24 mouse cellular contexts compared by ENCODE assay signal in the genomic region with DNA sequence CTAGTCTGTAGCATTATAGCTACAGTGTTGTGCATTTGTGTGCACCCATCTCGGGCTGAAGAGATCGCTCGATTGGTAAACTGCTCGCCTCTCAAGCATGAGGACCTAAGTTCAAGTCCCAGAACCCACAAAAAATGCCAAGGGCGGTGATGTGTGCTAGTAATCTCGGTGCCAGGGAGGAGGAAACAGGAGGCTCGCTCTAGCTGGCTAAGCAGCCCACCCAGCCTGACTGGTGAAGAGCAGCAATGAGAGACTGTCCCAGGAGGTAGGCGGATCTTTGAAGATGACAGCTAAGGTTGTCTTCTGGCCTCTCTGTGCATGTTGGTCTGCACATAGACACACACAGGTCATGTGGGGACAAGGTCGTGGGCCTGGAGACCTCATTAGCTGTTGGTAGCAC.
"Had no signal": no experiment of that assay in that cellular context is flagged by ENCODE, and none has a peak within 500 bp of the region (broad histone marks: within the 10 kb centered on the region; RNA-seq: fewer than 3 reads in every experiment).

No protein-coding gene starts in this region.

- H3K27me3 ChIP-seq: hindbrain, embryonic 13.5 days; hindbrain, embryonic 15.5 days; intestine, embryonic 15.5 days; limb, embryonic 12.5 days; liver, embryonic 13.5 days; liver, embryonic 15.5 days had no signal

- DNase-seq: gastrocnemius, adult 2 months; gastrocnemius, postnatal 10 days; gastrocnemius, postnatal 25 days; heart, adult 2 months; heart, postnatal 14 days; heart, postnatal 36 days; kidney, adult 18-20 months; kidney, adult 8-10 months; kidney, postnatal 10 days; kidney, postnatal 4 days; liver; liver, embryonic 13.5 days had no signal

- H3K4me3 ChIP-seq: gastrocnemius, adult 2 months; heart, adult 2 months; heart, embryonic 13.5 days; heart, embryonic 15.5 days; hindbrain, embryonic 13.5 days; hindbrain, embryonic 15.5 days; intestine, embryonic 15.5 days; layer of hippocampus, adult 2 months; limb, embryonic 10.5 days; limb, embryonic 12.5 days; liver, embryonic 13.5 days; liver, embryonic 15.5 days had no signal

- H3K4me1 ChIP-seq: heart, embryonic 15.5 days; intestine, embryonic 15.5 days; liver, embryonic 15.5 days had no signal

- H3K36me3 ChIP-seq: heart, embryonic 15.5 days; hindbrain, embryonic 15.5 days; intestine, embryonic 15.5 days; liver, embryonic 13.5 days; liver, embryonic 15.5 days had no signal

- H3K4me2 ChIP-seq: heart, embryonic 13.5 days; heart, embryonic 15.5 days; hindbrain, embryonic 13.5 days; hindbrain, embryonic 15.5 days; intestine, embryonic 15.5 days; limb, embryonic 12.5 days; liver, embryonic 11.5 days; liver, embryonic 13.5 days; liver, embryonic 15.5 days had no signal

- ATAC-seq: inflammation-experienced regulatory T-cells, adult 6 months; intestine, embryonic 15.5 days; intestine, postnatal 0 days had no signal

- H3K27ac ChIP-seq: gastrocnemius, adult 2 months; heart, adult 2 months; heart, embryonic 13.5 days; heart, embryonic 15.5 days; hindbrain, embryonic 13.5 days; hindbrain, embryonic 15.5 days; intestine, embryonic 15.5 days; layer of hippocampus, adult 2 months; limb, embryonic 10.5 days; limb, embryonic 12.5 days; liver, embryonic 13.5 days; liver, embryonic 15.5 days had no signal

- H3K9ac ChIP-seq: heart, embryonic 13.5 days; heart, embryonic 15.5 days; hindbrain, embryonic 13.5 days; hindbrain, embryonic 15.5 days; intestine, embryonic 15.5 days; limb, embryonic 12.5 days; liver, embryonic 13.5 days; liver, embryonic 15.5 days had no signal

- H3K9me3 ChIP-seq: heart, embryonic 13.5 days; heart, embryonic 15.5 days; hindbrain, embryonic 13.5 days; hindbrain, embryonic 15.5 days; intestine, embryonic 15.5 days; limb, embryonic 10.5 days; limb, embryonic 12.5 days; liver, embryonic 13.5 days; liver, embryonic 15.5 days had no signal
